Mouse (Mus musculus): Measurements from ENCODE around the gene Mia2. TPM values are rescaled to one million over a fixed set of nuclear protein-coding genes. Genes with fewer than 3 reads are reported as not detected.
"Not testable (repeated sequence)": the region's sequence is repeated elsewhere in the genome, so short reads cannot be mapped to it uniquely, and the experiment has no call there.

Mia2 gene
- 10 to 100 TPM; 40.1 to 46.1 TPM for total RNA-seq (2021)

GRCm38 (mm10) chr12:59095104-59096025 lies at the start of gene Mia2:
Gene Mia2 (plus strand): TSS chr12:59095799.
- DNase-seq (ENCODE audit: low spot score in 2 of 2), result no peak

GRCm38 (mm10) chr12:59052470-59052869 lies 43.1 kb upstream of the Mia2 start:
- intact Hi-C loops (cut with DNase I), result no loop called here
- no peak for DNase-seq (ENCODE audit: low spot score in 2 of 2)

More at GRCm38 (mm10) chr12:59095104-59096025, at the start of gene Mia2:
- intact Hi-C loops (cut with DNase I), result no loop called here

- intact Hi-C loops (cut with DNase I), result no loop called here
- DNase-seq (ENCODE audit: low spot score in 2 of 2), result no peak
These were observed 42.4 kb upstream of the Mia2 start for GRCm38 (mm10) chr12:59053166-59053565.

GRCm38 (mm10) chr12:59053976-59054375 lies 41.6 kb upstream of the Mia2 start:
- DNase-seq (ENCODE audit: low spot score in 2 of 2), result no peak

GRCm38 (mm10) chr12:59055196-59055850 lies 40.3 kb upstream of the Mia2 start:
- DNase-seq (ENCODE audit: low spot score in 2 of 2), result no peak
- intact Hi-C loops (cut with DNase I), result no loop called here

More at GRCm38 (mm10) chr12:59053976-59054375, 41.6 kb upstream of the Mia2 start:
- intact Hi-C loops (cut with DNase I), result no loop called here

- intact Hi-C loops (cut with DNase I), result no loop called here
- no peak for DNase-seq (ENCODE audit: low spot score in 2 of 2)
These were observed 39.4 kb upstream of the Mia2 start for GRCm38 (mm10) chr12:59056222-59056621.

GRCm38 (mm10) chr12:59058242-59058641 lies 37.4 kb upstream of the Mia2 start:
- DNase-seq (ENCODE audit: low spot score in 2 of 2); intact Hi-C loops (cut with DNase I): not testable (repeated sequence)

- intact Hi-C loops (cut with DNase I), result no loop called here
These were observed 35.3 kb upstream of the Mia2 start for GRCm38 (mm10) chr12:59060322-59060721.

GRCm38 (mm10) chr12:59060993-59061595 lies 34.5 kb upstream of the Mia2 start, which contains the start of gene Trappc6b:
Gene Trappc6b (minus strand): TSS chr12:59061472.
- peak; percentile 80 to 83 for DNase-seq (ENCODE audit: low spot score in 2 of 2)
- intact Hi-C loops (cut with DNase I), result no loop called here

More at GRCm38 (mm10) chr12:59060322-59060721, 35.3 kb upstream of the Mia2 start:
- DNase-seq (ENCODE audit: low spot score in 2 of 2), result no peak

GRCm38 (mm10) chr12:59064837-59065236 lies 30.8 kb upstream of the Mia2 start:
- DNase-seq (ENCODE audit: low spot score in 2 of 2), result no peak
- intact Hi-C loops (cut with DNase I), result loop anchor here (5.0 kb wide), 1 partner anchor 152 kb away; the partner anchor contains the start of gene Fbxo33

- DNase-seq (ENCODE audit: low spot score in 2 of 2), result no peak
- intact Hi-C loops (cut with DNase I), result loop anchor here (2.0 to 5.0 kb wide), 3 partner anchors 53 to 152 kb away; partner anchors contain the start of genes Fbxo33, Gemin2 and Sec23a
These were observed 29.8 kb upstream of the Mia2 start for GRCm38 (mm10) chr12:59065776-59066175.

- intact Hi-C loops (cut with DNase I), result loop anchor here (2.0 to 5.0 kb wide), 3 partner anchors 54 to 151 kb away; partner anchors contain the start of genes Fbxo33, Gemin2 and Sec23a
- peak; percentile 97 to 99 for DNase-seq (ENCODE audit: low spot score in 2 of 2)
These were observed 29.0 kb upstream of the Mia2 start, which contains the start of gene Pnn for GRCm38 (mm10) chr12:59066448-59067077. Gene Pnn (plus strand): TSS chr12:59066884.

- DNase-seq (ENCODE audit: low spot score in 2 of 2), result no peak
- intact Hi-C loops (cut with DNase I), result loop anchor here (2.0 to 5.0 kb wide), 3 partner anchors 54 to 150 kb away; partner anchors contain the start of genes Fbxo33, Gemin2 and Sec23a
These were observed 28.5 kb upstream of the Mia2 start for GRCm38 (mm10) chr12:59067095-59067494.

- intact Hi-C loops (cut with DNase I), result loop anchor here (5.0 kb wide), 1 partner anchor 149 kb away; the partner anchor contains the start of gene Fbxo33
- no peak for DNase-seq (ENCODE audit: low spot score in 2 of 2)
These were observed 26.8 kb upstream of the Mia2 start for GRCm38 (mm10) chr12:59068791-59069190.

- DNase-seq (ENCODE audit: low spot score in 2 of 2), result peak; percentile 19 to 68
- intact Hi-C loops (cut with DNase I), result no loop called here
These were observed 23.3 kb upstream of the Mia2 start for GRCm38 (mm10) chr12:59072286-59072685.

GRCm38 (mm10) chr12:59074052-59074451 lies 21.5 kb upstream of the Mia2 start:
- DNase-seq (ENCODE audit: low spot score in 2 of 2), result peak; percentile 20 to 65
- intact Hi-C loops (cut with DNase I), result no loop called here

- intact Hi-C loops (cut with DNase I), result no loop called here
- DNase-seq (ENCODE audit: low spot score in 2 of 2), result no peak
These were observed 18.6 kb upstream of the Mia2 start for GRCm38 (mm10) chr12:59076996-59077395.

GRCm38 (mm10) chr12:59077883-59078282 lies 17.7 kb upstream of the Mia2 start:
- intact Hi-C loops (cut with DNase I), result no loop called here
- DNase-seq (ENCODE audit: low spot score in 2 of 2), result no peak

GRCm38 (mm10) chr12:59080461-59080860 lies 15.1 kb upstream of the Mia2 start:
- DNase-seq (ENCODE audit: low spot score in 2 of 2), result no peak
- intact Hi-C loops (cut with DNase I), result no loop called here
